Mouse (Mus musculus) C2C12 (cell line): ENCODE measurements at regions not wholly inside any gene's neighbourhood (a gene's known extent, or its start where the extent isn't known, plus 50 kb on each side); places are given as distances from the start of the nearest gene placed in this dataset.

Source experiments
- CEBPB ChIP-seq: IDR thresholded peaks from one replicate; pipeline ENCODE4 v1.6.1; 2011; ENCODE audit warnings: low read depth, mild to moderate bottlenecking, control low read depth, moderate library complexity
- CTCF ChIP-seq: IDR thresholded peaks from one replicate; pipeline ENCODE4 v1.5.1; 2011; ENCODE audit not compliant: control insufficient read depth, insufficient read depth, insufficient read length
- FOSL1 ChIP-seq: IDR thresholded peaks from one replicate; pipeline ENCODE4 v1.8.0; 2011; ENCODE audit warnings: mild to moderate bottlenecking, low read length; ENCODE audit not compliant: poor library complexity, insufficient read depth, severe bottlenecking
- MAX ChIP-seq: IDR thresholded peaks from one replicate; pipeline ENCODE4 v1.6.1; 2011; ENCODE audit warnings: mild to moderate bottlenecking, control low read depth
- MYOD1 ChIP-seq: IDR thresholded peaks from one replicate; pipeline ENCODE4 v1.6.1; 2011; ENCODE audit warnings: low read depth; ENCODE audit not compliant: control insufficient read depth, insufficient read length
- USF1 ChIP-seq: IDR thresholded peaks from one replicate; pipeline ENCODE4 v1.6.1; 2011; ENCODE audit warnings: low read depth, mild to moderate bottlenecking, control low read depth, moderate library complexity

- no peak for TF ChIP-seq MAX
- no peak for TF ChIP-seq CTCF
- TF ChIP-seq FOSL1 = no peak
- TF ChIP-seq USF1 = no peak
- TF ChIP-seq CEBPB = no peak
- no peak for TF ChIP-seq MYOD1
These were observed 121.4 kb upstream of the Kcng1 start for GRCm38 (mm10) chr2:168402782-168403513.
